Comparison of ENCODE assay signal across 8 mouse cellular contexts in genomic region chr7:45856950-45857901, GRCm38 (mm10). TPM values are rescaled to one million over a fixed set of nuclear protein-coding genes. Genes with fewer than 3 reads are reported as not detected.
DNase-seq lines count a peak whose midpoint lies in the region; ATAC-seq and TF ChIP-seq lines count a peak whose summit lies in the region.

No protein-coding gene starts in this region.

- DNase-seq in heart, embryonic 10.5 days (ENCODE audit: low spot score) = no peak
- DNase-seq in heart, postnatal 14 days = no peak
- peak; percentile 69 for DNase-seq in cerebellum, postnatal 10 days
- peak; percentile 60 for DNase-seq in hindbrain, embryonic 11.5 days (ENCODE audit: low spot score)
- DNase-seq in thymus, postnatal 36 days = no peak
- DNase-seq in urinary bladder, postnatal 36 days (ENCODE audit: low spot score in 2 of 2) = no peak

- intact Hi-C loops in heart, postnatal 14 days (cut with DNase I) = no loop called here

- 0 out of 2 replicates have a peak overlapping the region, but pooled peaks have one; percentile 22 for H3K27ac ChIP-seq in heart, embryonic 10.5 days
- H3K27ac ChIP-seq in hindbrain, embryonic 11.5 days (ENCODE audit: low read depth, low read length) = no peak overlapping the region
- H3K27ac ChIP-seq in liver, embryonic 16.5 days (ENCODE audit: low read length) = no peak overlapping the region
- no peak overlapping the region for H3K27ac ChIP-seq in small intestine, adult 2 months (ENCODE audit: insufficient read depth, low read depth, low read length)

- no peaks in the 10 kb centered on the region for H3K36me3 ChIP-seq in heart, embryonic 10.5 days
- no peaks in the 10 kb centered on the region for H3K36me3 ChIP-seq in hindbrain, embryonic 11.5 days (ENCODE audit: control insufficient read depth, insufficient read depth, low read length)
- H3K36me3 ChIP-seq in liver, embryonic 16.5 days (ENCODE audit: control insufficient read depth, insufficient read depth) = no peaks in the 10 kb centered on the region
- H3K36me3 ChIP-seq in small intestine, adult 2 months (ENCODE audit: control insufficient read depth, insufficient read depth, low read length) = no peaks in the 10 kb centered on the region

- TF ChIP-seq POLR2A in small intestine, adult 2 months (IDR thresholded peaks at IDR 0.05; ENCODE audit: low read depth, low read length) = no peak

- H3K27me3 ChIP-seq in heart, embryonic 10.5 days (ENCODE audit: insufficient read depth, poor library complexity, severe bottlenecking) = peaks cover 95% of the 10 kb centered on the region
- peaks cover 18% of the 10 kb centered on the region for H3K27me3 ChIP-seq in hindbrain, embryonic 11.5 days (ENCODE audit: control insufficient read depth, insufficient read depth, low read length)
- H3K27me3 ChIP-seq in liver, embryonic 16.5 days (ENCODE audit: control insufficient read depth, insufficient read depth, low read depth, low read length) = peaks cover 22% of the 10 kb centered on the region
- no peaks in the 10 kb centered on the region; the same call in 1 of the 2 replicates for H3K27me3 ChIP-seq in small intestine, adult 2 months (ENCODE audit: control insufficient read depth, insufficient read depth, low read length)

- peak overlapping the region; percentile 55 for H3K4me3 ChIP-seq in heart, embryonic 10.5 days
- H3K4me3 ChIP-seq in hindbrain, embryonic 11.5 days (ENCODE audit: low read depth, low read length) = peak overlapping the region; percentile 15
- peak overlapping the region; percentile 14 for H3K4me3 ChIP-seq in liver, embryonic 16.5 days (ENCODE audit: low read depth, low read length)
- peak overlapping the region; percentile 41 for H3K4me3 ChIP-seq in small intestine, adult 2 months (ENCODE audit: low read depth, low read length)

- no peak overlapping the region for H3K9ac ChIP-seq in hindbrain, embryonic 11.5 days (ENCODE audit: low read depth, low read length)
- no peak overlapping the region for H3K9ac ChIP-seq in liver, embryonic 16.5 days (ENCODE audit: low read depth, low read length)

- TF ChIP-seq CTCF in small intestine, adult 2 months (IDR thresholded peaks at IDR 0.05; ENCODE audit: extremely low read depth, insufficient read length, insufficient replicate concordance, low read depth, low read length) = no peak

- peaks cover 19% of the 10 kb centered on the region for H3K4me1 ChIP-seq in heart, embryonic 10.5 days
- H3K4me1 ChIP-seq in hindbrain, embryonic 11.5 days (replicated peaks; ENCODE audit: control insufficient read depth, insufficient read depth, low read length) = no peaks in the 10 kb centered on the region
- H3K4me1 ChIP-seq in liver, embryonic 16.5 days (ENCODE audit: control insufficient read depth, low read depth, low read length) = no peaks in the 10 kb centered on the region
- H3K4me1 ChIP-seq in small intestine, adult 2 months (ENCODE audit: control insufficient read depth, insufficient read depth, insufficient read length, low read length) = 0 out of 2 replicates have a peak, but pooled peaks cover 2% of the 10 kb centered on the region

- no peaks in the 10 kb centered on the region for H3K9me3 ChIP-seq in heart, embryonic 10.5 days
- H3K9me3 ChIP-seq in hindbrain, embryonic 11.5 days (ENCODE audit: control insufficient read depth, low read length) = no peaks in the 10 kb centered on the region
- no peaks in the 10 kb centered on the region for H3K9me3 ChIP-seq in liver, embryonic 16.5 days (replicated peaks; ENCODE audit: control insufficient read depth, low read length)

- 1% methylated on average over 29 of the region's 30 CpGs for WGBS in heart, embryonic 10.5 days
- 2% methylated on average over 29 of the region's 30 CpGs for WGBS in hindbrain, embryonic 11.5 days
- WGBS in liver, embryonic 16.5 days (ENCODE audit: insufficient replicate concordance) = 4% methylated on average over 29 of the region's 30 CpGs
- 17% methylated on average over 30 of the region's 30 CpGs for WGBS in small intestine, adult 2 months

- H3K4me2 ChIP-seq in hindbrain, embryonic 11.5 days (replicated peaks; ENCODE audit: low read depth, low read length) = peak overlapping the region; percentile 30
- peak overlapping the region; percentile 38 for H3K4me2 ChIP-seq in liver, embryonic 16.5 days (ENCODE audit: low read depth, low read length)

- peak; percentile 53; the same call in 1 of the 2 replicates for ATAC-seq in hindbrain, embryonic 11.5 days (ENCODE audit: low FRiP score)
- no peak for ATAC-seq in liver, embryonic 16.5 days (ENCODE audit: low read depth)

RNA-seq across cellular contexts. Expression of gene Kdelr1, which starts 15.3 kb away (rescaled TPM):
- 44.1 and 57.5 TPM in 2 replicates for polyA plus RNA-seq in heart, embryonic 10.5 days (2016; fragmentation: Nextera tagmentation; extraction: Ambion mirVana)
- total RNA-seq in heart, postnatal 14 days (2021) = 100 to 1,000 TPM; 103 to 109 TPM
- 75.9 and 99.4 TPM in 2 replicates for polyA plus RNA-seq in hindbrain, embryonic 11.5 days (2014; fragmentation: Nextera tagmentation; extraction: Ambion mirVana)
- polyA plus RNA-seq in liver, embryonic 16.5 days (2015; fragmentation: Nextera tagmentation; extraction: Ambion mirVana) = 27.9 and 35.3 TPM in 2 replicates
- 178 and 333 TPM in 2 replicates for polyA plus RNA-seq in small intestine, adult 2 months (2012; rRNA removed)

RNA-seq across cellular contexts. Expression of gene Grin2d, which starts 21.0 kb away (rescaled TPM):
- polyA plus RNA-seq in heart, embryonic 10.5 days (2016; fragmentation: Nextera tagmentation; extraction: Ambion mirVana) = 0.10 and 0.18 TPM in 2 replicates
- total RNA-seq in heart, postnatal 14 days (2021) = under 1 TPM; 0.34 to 0.41 TPM
- 0.39 and 0.42 TPM in 2 replicates for polyA plus RNA-seq in hindbrain, embryonic 11.5 days (2014; fragmentation: Nextera tagmentation; extraction: Ambion mirVana)
- polyA plus RNA-seq in liver, embryonic 16.5 days (2015; fragmentation: Nextera tagmentation; extraction: Ambion mirVana) = 0.04 and 0.05 TPM in 2 replicates
- polyA plus RNA-seq in small intestine, adult 2 months (2012; rRNA removed) = 5.5 and 10.4 TPM in 2 replicates

RNA-seq across cellular contexts. Expression of gene Grwd1, which starts 26.5 kb away (rescaled TPM):
- 69.8 and 97.9 TPM in 2 replicates for polyA plus RNA-seq in heart, embryonic 10.5 days (2016; fragmentation: Nextera tagmentation; extraction: Ambion mirVana)
- 10 to 100 TPM in 1 of 2 experiments, 1 to 10 TPM in 1; 8.6 to 12.5 TPM for total RNA-seq in heart, postnatal 14 days (2021)
- polyA plus RNA-seq in hindbrain, embryonic 11.5 days (2014; fragmentation: Nextera tagmentation; extraction: Ambion mirVana) = 56.7 and 66.0 TPM in 2 replicates
- polyA plus RNA-seq in liver, embryonic 16.5 days (2015; fragmentation: Nextera tagmentation; extraction: Ambion mirVana) = 19.2 and 20.9 TPM in 2 replicates
- 8.5 and 10.1 TPM in 2 replicates for polyA plus RNA-seq in small intestine, adult 2 months (2012; rRNA removed)

RNA-seq across cellular contexts. Expression of gene Kcnj14, which starts 32.6 kb away (rescaled TPM):
- polyA plus RNA-seq in heart, embryonic 10.5 days (2016; fragmentation: Nextera tagmentation; extraction: Ambion mirVana) = 0.90 and 1.4 TPM in 2 replicates
- under 1 TPM; 0.74 to 1.00 TPM for total RNA-seq in heart, postnatal 14 days (2021)
- 0.48 and 0.57 TPM in 2 replicates for polyA plus RNA-seq in hindbrain, embryonic 11.5 days (2014; fragmentation: Nextera tagmentation; extraction: Ambion mirVana)
- 0.14 and 0.15 TPM in 2 replicates for polyA plus RNA-seq in liver, embryonic 16.5 days (2015; fragmentation: Nextera tagmentation; extraction: Ambion mirVana)
- 0.08 and 0.28 TPM in 2 replicates for polyA plus RNA-seq in small intestine, adult 2 months (2012; rRNA removed)

RNA-seq across cellular contexts. Expression of gene Syngr4, which starts 39.3 kb away (rescaled TPM):
- polyA plus RNA-seq in heart, embryonic 10.5 days (2016; fragmentation: Nextera tagmentation; extraction: Ambion mirVana) = 0.99 and 1.5 TPM in 2 replicates
- not detected for total RNA-seq in heart, postnatal 14 days (2021)
- polyA plus RNA-seq in hindbrain, embryonic 11.5 days (2014; fragmentation: Nextera tagmentation; extraction: Ambion mirVana) = 0.63 and 0.99 TPM in 2 replicates
- polyA plus RNA-seq in liver, embryonic 16.5 days (2015; fragmentation: Nextera tagmentation; extraction: Ambion mirVana) = 0.71 and 0.95 TPM in 2 replicates
- 0.41 TPM in 1 of 2 replicates, not detected in the other for polyA plus RNA-seq in small intestine, adult 2 months (2012; rRNA removed)

Comparison
In these comparisons a context has a peak if more than half of its experiments do, and no peak if none do; other contexts are left out.
1. DNase-seq: peak in cerebellum, postnatal 10 days (2 of 2) and hindbrain, embryonic 11.5 days (single experiment); none in heart, embryonic 10.5 days (single experiment), heart, postnatal 14 days (0 of 2), thymus, postnatal 36 days (0 of 2) and urinary bladder, postnatal 36 days (0 of 2).
2. Peak in every context shown above with its lines, with median percentiles within 50 percentile points of each other: H3K4me3 ChIP-seq.